Mouse (Mus musculus): ENCODE measurements at regions not wholly inside any gene's neighbourhood (a gene's known extent, or its start where the extent isn't known, plus 50 kb on each side); places are given as distances from the start of the nearest gene placed in this dataset.

GRCm38 (mm10) chr13:45277842-45278416 lies 111.6 kb upstream of the Mylip start:
- ATAC-seq (ENCODE audit: insufficient read depth, low read depth) (no peak), DNase-seq (ENCODE audit: low spot score) (no peak)
- 54% methylated on average over 7 of the region's 7 CpGs for WGBS
- no peak overlapping the region for H3K4me2 ChIP-seq (ENCODE audit: low read depth, low read length)
- H3K4me1 ChIP-seq (ENCODE audit: control insufficient read depth, insufficient read depth): peaks cover 21% of the 10 kb centered on the region; the same call in 1 of the 2 replicates
- H3K27me3 ChIP-seq (ENCODE audit: control insufficient read depth, insufficient read depth, low read length): no peaks in the 10 kb centered on the region
- H3K36me3 ChIP-seq (replicated peaks; ENCODE audit: control insufficient read depth, insufficient read depth, low read length): no peaks in the 10 kb centered on the region
- H3K4me3 ChIP-seq (ENCODE audit: low read depth, low read length): no peak overlapping the region
- H3K27ac ChIP-seq (ENCODE audit: low read depth): no peak overlapping the region
- no peaks in the 10 kb centered on the region for H3K9me3 ChIP-seq (replicated peaks; ENCODE audit: control insufficient read depth, low read length)
- H3K9ac ChIP-seq (replicated peaks; ENCODE audit: low read depth, low read length): no peak overlapping the region
- TF ChIP-seq EP300 (IDR thresholded peaks at IDR 0.05; ENCODE audit: low read depth) (no peak), CTCF (IDR thresholded peaks at IDR 0.05; ENCODE audit: low read depth) (no peak)

DNA sequence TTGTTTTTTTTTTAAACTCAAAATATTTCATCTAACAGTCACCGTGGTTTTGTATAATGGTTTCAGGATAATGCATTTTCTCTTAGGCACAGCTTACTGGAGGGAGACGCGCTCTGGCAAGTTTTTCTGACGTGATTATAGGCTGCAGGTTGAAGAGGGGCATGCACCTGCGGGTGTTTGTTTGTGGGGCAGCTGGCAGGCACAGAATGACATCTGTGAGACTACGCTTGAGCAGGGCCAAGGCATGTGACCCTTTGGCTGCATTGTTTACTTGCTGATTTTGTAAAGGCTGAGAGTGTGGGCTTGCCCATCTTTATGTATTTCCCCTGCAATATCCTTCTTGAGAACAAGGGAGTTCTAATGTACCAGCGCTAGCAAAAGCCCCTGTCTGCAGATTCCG lies 108.4 kb upstream of the Mylip start:
- no peak overlapping the region for H3K9ac ChIP-seq (replicated peaks; ENCODE audit: low read depth, low read length)
- no peak overlapping the region for H3K4me3 ChIP-seq (ENCODE audit: low read depth, low read length)
- 0 out of 2 replicates have a peak, but pooled peaks cover 4% of the 10 kb centered on the region for H3K4me1 ChIP-seq (ENCODE audit: control insufficient read depth, insufficient read depth)
- no peaks in the 10 kb centered on the region for H3K27me3 ChIP-seq (ENCODE audit: control insufficient read depth, insufficient read depth, low read length)
- DNase-seq (ENCODE audit: low spot score) (no peak), ATAC-seq (ENCODE audit: insufficient read depth, low read depth) (no peak)
- 82% methylated on average over 8 of the region's 8 CpGs for WGBS
- H3K36me3 ChIP-seq (replicated peaks; ENCODE audit: control insufficient read depth, insufficient read depth, low read length): no peaks in the 10 kb centered on the region
- no peak overlapping the region for H3K27ac ChIP-seq (ENCODE audit: low read depth)
- TF ChIP-seq CTCF (IDR thresholded peaks at IDR 0.05; ENCODE audit: low read depth) (no peak), EP300 (IDR thresholded peaks at IDR 0.05; ENCODE audit: low read depth) (no peak)
- H3K4me2 ChIP-seq (ENCODE audit: low read depth, low read length): no peak overlapping the region
- no peaks in the 10 kb centered on the region for H3K9me3 ChIP-seq (replicated peaks; ENCODE audit: control insufficient read depth, low read length)

DNA sequence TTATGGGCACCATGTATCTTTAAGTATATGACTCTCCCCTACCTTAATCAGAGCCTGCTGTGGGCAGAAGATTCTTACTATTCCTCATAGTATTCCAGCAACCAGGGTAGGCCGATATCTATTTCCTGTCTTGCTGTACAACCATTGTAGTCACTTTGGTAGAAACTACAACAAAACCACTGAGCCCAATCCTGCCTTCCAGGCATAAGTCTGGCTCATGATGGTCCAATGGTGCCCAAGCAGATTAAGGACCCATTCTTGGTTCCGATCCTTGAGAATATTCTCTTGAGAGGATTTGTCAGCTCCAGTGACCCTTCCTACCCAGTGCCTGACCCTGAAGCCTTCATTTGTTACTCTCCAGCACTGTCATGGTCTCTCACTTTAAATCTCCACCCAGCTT lies 102.9 kb upstream of the Mylip start:
- no peaks in the 10 kb centered on the region for H3K9me3 ChIP-seq (replicated peaks; ENCODE audit: control insufficient read depth, low read length)
- no peak overlapping the region for H3K4me2 ChIP-seq (ENCODE audit: low read depth, low read length)
- no peak overlapping the region for H3K4me3 ChIP-seq (ENCODE audit: low read depth, low read length)
- no peaks in the 10 kb centered on the region for H3K4me1 ChIP-seq (ENCODE audit: control insufficient read depth, insufficient read depth)
- TF ChIP-seq CTCF (IDR thresholded peaks at IDR 0.05; ENCODE audit: low read depth) (no peak), EP300 (IDR thresholded peaks at IDR 0.05; ENCODE audit: low read depth) (no peak)
- DNase-seq (ENCODE audit: low spot score) (no peak), ATAC-seq (ENCODE audit: insufficient read depth, low read depth) (no peak)
- no peaks in the 10 kb centered on the region for H3K36me3 ChIP-seq (replicated peaks; ENCODE audit: control insufficient read depth, insufficient read depth, low read length)
- 82% methylated on average over 2 of the region's 2 CpGs for WGBS
- no peaks in the 10 kb centered on the region for H3K27me3 ChIP-seq (ENCODE audit: control insufficient read depth, insufficient read depth, low read length)
- no peak overlapping the region for H3K9ac ChIP-seq (replicated peaks; ENCODE audit: low read depth, low read length)
- no peak overlapping the region for H3K27ac ChIP-seq (ENCODE audit: low read depth)

DNA sequence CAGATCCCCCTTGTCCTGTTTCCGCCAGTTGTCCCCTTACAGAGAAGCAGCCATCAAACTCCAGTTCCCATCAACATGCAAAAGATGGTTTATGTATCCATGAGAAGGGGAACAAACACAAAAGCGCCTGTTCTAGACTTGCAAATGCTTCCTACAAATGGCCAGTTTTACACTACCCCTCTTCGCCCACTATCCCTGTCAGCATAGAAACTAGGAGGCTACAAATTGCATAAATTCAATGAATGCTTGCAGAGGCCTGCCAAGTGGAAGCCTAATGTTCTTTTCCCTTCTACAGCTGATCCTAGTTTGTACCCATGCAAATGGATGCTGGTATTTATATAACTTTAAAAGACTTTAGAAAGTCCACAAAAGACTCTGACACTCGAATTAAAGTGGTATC lies 102.3 kb upstream of the Mylip start:
- no peak overlapping the region for H3K9ac ChIP-seq (replicated peaks; ENCODE audit: low read depth, low read length)
- ATAC-seq (ENCODE audit: insufficient read depth, low read depth) (no peak), DNase-seq (ENCODE audit: low spot score) (no peak)
- H3K9me3 ChIP-seq (replicated peaks; ENCODE audit: control insufficient read depth, low read length): no peaks in the 10 kb centered on the region
- H3K4me3 ChIP-seq (ENCODE audit: low read depth, low read length): no peak overlapping the region
- no peaks in the 10 kb centered on the region for H3K36me3 ChIP-seq (replicated peaks; ENCODE audit: control insufficient read depth, insufficient read depth, low read length)
- H3K27me3 ChIP-seq (ENCODE audit: control insufficient read depth, insufficient read depth, low read length): no peaks in the 10 kb centered on the region
- no peaks in the 10 kb centered on the region for H3K4me1 ChIP-seq (ENCODE audit: control insufficient read depth, insufficient read depth)
- WGBS: 94% methylated on average over 4 of the region's 4 CpGs
- no peak overlapping the region for H3K4me2 ChIP-seq (ENCODE audit: low read depth, low read length)
- no peak overlapping the region for H3K27ac ChIP-seq (ENCODE audit: low read depth)
- no peak for TF ChIP-seq EP300 (IDR thresholded peaks at IDR 0.05; ENCODE audit: low read depth)
- no peak for TF ChIP-seq CTCF (IDR thresholded peaks at IDR 0.05; ENCODE audit: low read depth)

DNA sequence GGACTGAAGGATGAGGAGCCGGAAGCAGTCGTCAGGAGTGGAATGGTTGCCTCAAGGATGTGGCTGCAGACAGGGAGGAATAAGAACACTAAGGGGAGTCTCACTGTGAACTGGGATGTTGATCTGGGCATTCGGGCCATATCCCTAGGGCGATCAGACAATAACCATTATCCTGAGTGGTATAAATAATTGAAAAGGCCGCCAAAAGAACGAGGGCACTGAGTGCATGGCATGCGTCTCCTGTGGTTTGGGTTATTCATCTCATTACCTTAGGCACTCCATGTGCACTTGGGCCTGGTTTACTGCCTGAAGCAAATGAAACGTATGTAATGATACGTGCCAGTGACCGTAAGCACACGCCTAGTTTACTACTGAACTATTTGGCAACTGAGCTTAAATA lies 99.6 kb upstream of the Mylip start:
- Histone ChIP-seq H3K27ac (ENCODE audit: low read depth) (no peak overlapping the region), H3K27me3 (ENCODE audit: control insufficient read depth, insufficient read depth, low read length) (no peaks in the 10 kb centered on the region), H3K4me2 (ENCODE audit: low read depth, low read length) (no peak overlapping the region), H3K4me3 (ENCODE audit: low read depth, low read length) (no peak overlapping the region), H3K9ac (replicated peaks; ENCODE audit: low read depth, low read length) (no peak overlapping the region), H3K9me3 (replicated peaks; ENCODE audit: control insufficient read depth, low read length) (no peaks in the 10 kb centered on the region), H3K4me1 (ENCODE audit: control insufficient read depth, insufficient read depth) (no peaks in the 10 kb centered on the region), H3K36me3 (replicated peaks; ENCODE audit: control insufficient read depth, insufficient read depth, low read length) (no peaks in the 10 kb centered on the region)
- TF ChIP-seq EP300 (IDR thresholded peaks at IDR 0.05; ENCODE audit: low read depth) (no peak), CTCF (IDR thresholded peaks at IDR 0.05; ENCODE audit: low read depth) (no peak)
- ATAC-seq (ENCODE audit: insufficient read depth, low read depth) (no peak), DNase-seq (ENCODE audit: low spot score) (no peak)
- WGBS: 93% methylated on average over 11 of the region's 11 CpGs

DNA sequence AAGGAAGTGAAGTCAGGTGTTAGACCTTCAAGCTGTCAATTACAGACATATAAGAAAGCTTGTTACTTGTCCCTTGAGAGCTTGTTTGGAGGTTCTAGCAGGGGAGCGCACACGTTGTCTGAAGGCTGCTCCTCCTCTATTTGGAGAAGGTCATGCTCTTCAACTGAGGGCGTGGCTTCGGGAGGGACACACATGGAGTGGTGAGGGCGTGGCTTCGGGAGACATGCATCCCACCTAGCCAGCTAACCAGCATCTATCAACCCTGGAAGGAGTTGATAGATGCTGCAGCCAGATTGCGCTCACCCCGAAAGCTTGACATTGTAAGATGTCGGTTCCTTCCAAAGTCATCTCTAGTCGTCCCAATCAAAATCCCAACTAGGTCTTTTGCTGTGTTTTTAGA lies 94.9 kb upstream of the Mylip start:
- H3K27ac ChIP-seq (ENCODE audit: low read depth): no peak overlapping the region
- H3K4me2 ChIP-seq (ENCODE audit: low read depth, low read length): no peak overlapping the region
- WGBS: 81% methylated on average over 10 of the region's 10 CpGs
- H3K9ac ChIP-seq (replicated peaks; ENCODE audit: low read depth, low read length): no peak overlapping the region
- no peak for TF ChIP-seq EP300 (IDR thresholded peaks at IDR 0.05; ENCODE audit: low read depth)
- TF ChIP-seq CTCF (IDR thresholded peaks at IDR 0.05; ENCODE audit: low read depth): no peak
- H3K9me3 ChIP-seq (replicated peaks; ENCODE audit: control insufficient read depth, low read length): no peaks in the 10 kb centered on the region
- DNase-seq (ENCODE audit: low spot score) (no peak), ATAC-seq (ENCODE audit: insufficient read depth, low read depth) (no peak)
- no peak overlapping the region for H3K4me3 ChIP-seq (ENCODE audit: low read depth, low read length)
- no peaks in the 10 kb centered on the region for H3K27me3 ChIP-seq (ENCODE audit: control insufficient read depth, insufficient read depth, low read length)
- H3K4me1 ChIP-seq (ENCODE audit: control insufficient read depth, insufficient read depth): no peaks in the 10 kb centered on the region
- no peaks in the 10 kb centered on the region for H3K36me3 ChIP-seq (replicated peaks; ENCODE audit: control insufficient read depth, insufficient read depth, low read length)

Data from heart, postnatal 0 days (tissue).